Mouse (Mus musculus): ENCODE data around the gene Astn2. TPM values are rescaled to one million over a fixed set of nuclear protein-coding genes. Genes with fewer than 3 reads are reported as not detected.
A peak's percentile ranks its signal among the peaks of the same experiment; 100 is the strongest.

Gene Astn2
- polyA plus RNA-seq, 1 experiment from 2014 or later = 1.2 TPM

GRCm38 (mm10) chr4:65904963-65905362, 499.4 kb downstream of the Astn2 start:
- Histone ChIP-seq H3K9ac (ENCODE audit: low read depth, low read length) (no peak overlapping the region), H3K36me3 (ENCODE audit: control insufficient read depth, insufficient read depth, low read length) (no peaks in the 10 kb centered on the region), H3K27ac (ENCODE audit: low read depth, low read length) (no peak overlapping the region), H3K27me3 (ENCODE audit: control insufficient read depth, insufficient read depth, low read length) (no peaks in the 10 kb centered on the region), H3K9me3 (ENCODE audit: control insufficient read depth, low read length) (no peaks in the 10 kb centered on the region), H3K4me1 (replicated peaks; ENCODE audit: control insufficient read depth, insufficient read depth, low read length) (no peaks in the 10 kb centered on the region), H3K4me3 (ENCODE audit: low read depth, low read length) (no peak overlapping the region), H3K4me2 (replicated peaks; ENCODE audit: low read depth, low read length) (no peak overlapping the region)
- 91% methylated on average over 2 of the region's 2 CpGs for WGBS
- ATAC-seq (ENCODE audit: low FRiP score) (no peak), DNase-seq (ENCODE audit: low spot score) (no peak)

GRCm38 (mm10) chr4:65896092-65897027, 508.1 kb downstream of the Astn2 start:
- DNase-seq (ENCODE audit: low spot score) = peak; percentile 69
- no peak overlapping the region for H3K4me2 ChIP-seq (replicated peaks; ENCODE audit: low read depth, low read length)
- peak; percentile 98 for ATAC-seq (ENCODE audit: low FRiP score)
- H3K4me3 ChIP-seq (ENCODE audit: low read depth, low read length) = no peak overlapping the region
- no peaks in the 10 kb centered on the region for H3K36me3 ChIP-seq (ENCODE audit: control insufficient read depth, insufficient read depth, low read length)
- no peak overlapping the region for H3K27ac ChIP-seq (ENCODE audit: low read depth, low read length)
- 47% methylated on average over 5 of the region's 5 CpGs for WGBS
- H3K4me1 ChIP-seq (replicated peaks; ENCODE audit: control insufficient read depth, insufficient read depth, low read length) = peaks cover 3% of the 10 kb centered on the region; the same call in 1 of the 2 replicates
- no peaks in the 10 kb centered on the region for H3K27me3 ChIP-seq (ENCODE audit: control insufficient read depth, insufficient read depth, low read length)
- H3K9me3 ChIP-seq (ENCODE audit: control insufficient read depth, low read length) = no peaks in the 10 kb centered on the region
- no peak overlapping the region for H3K9ac ChIP-seq (ENCODE audit: low read depth, low read length)

- Histone ChIP-seq H3K36me3 (ENCODE audit: control insufficient read depth, insufficient read depth, low read length) (no peaks in the 10 kb centered on the region), H3K9ac (ENCODE audit: low read depth, low read length) (no peak overlapping the region), H3K4me3 (ENCODE audit: low read depth, low read length) (no peak overlapping the region), H3K9me3 (ENCODE audit: control insufficient read depth, low read length) (no peaks in the 10 kb centered on the region), H3K4me2 (replicated peaks; ENCODE audit: low read depth, low read length) (no peak overlapping the region), H3K4me1 (replicated peaks; ENCODE audit: control insufficient read depth, insufficient read depth, low read length) (no peaks in the 10 kb centered on the region; the same call in 1 of the 2 replicates), H3K27ac (ENCODE audit: low read depth, low read length) (no peak overlapping the region), H3K27me3 (ENCODE audit: control insufficient read depth, insufficient read depth, low read length) (no peaks in the 10 kb centered on the region)
- DNase-seq (ENCODE audit: low spot score) (peak; percentile 35), ATAC-seq (ENCODE audit: low FRiP score) (peak; percentile 84)
- 44% methylated on average over 5 of the region's 5 CpGs for WGBS
Observed at GRCm38 (mm10) chr4:65888332-65888993, 515.9 kb downstream of the Astn2 start.

- Histone ChIP-seq H3K27me3 (ENCODE audit: control insufficient read depth, insufficient read depth, low read length) (no peaks in the 10 kb centered on the region), H3K4me3 (ENCODE audit: low read depth, low read length) (no peak overlapping the region), H3K27ac (ENCODE audit: low read depth, low read length) (no peak overlapping the region), H3K9ac (ENCODE audit: low read depth, low read length) (no peak overlapping the region), H3K9me3 (ENCODE audit: control insufficient read depth, low read length) (no peaks in the 10 kb centered on the region), H3K4me1 (replicated peaks; ENCODE audit: control insufficient read depth, insufficient read depth, low read length) (no peaks in the 10 kb centered on the region; the same call in 1 of the 2 replicates), H3K4me2 (replicated peaks; ENCODE audit: low read depth, low read length) (no peak overlapping the region), H3K36me3 (ENCODE audit: control insufficient read depth, insufficient read depth, low read length) (no peaks in the 10 kb centered on the region)
- no peak for DNase-seq (ENCODE audit: low spot score)
- no peak for ATAC-seq (ENCODE audit: low FRiP score)
- WGBS = 87% methylated on average over 1 of the region's 1 CpGs
Observed at GRCm38 (mm10) chr4:65886862-65887261, 517.5 kb downstream of the Astn2 start.

- ATAC-seq (ENCODE audit: low FRiP score) = no peak
Observed at GRCm38 (mm10) chr4:65885921-65886320, 518.5 kb downstream of the Astn2 start.

GRCm38 (mm10) chr4:65874236-65874781, 530.1 kb downstream of the Astn2 start:
- 95% methylated on average over 2 of the region's 2 CpGs for WGBS

More at GRCm38 (mm10) chr4:65885921-65886320, 518.5 kb downstream of the Astn2 start:
- H3K4me3 ChIP-seq (ENCODE audit: low read depth, low read length) = no peak overlapping the region
- H3K9ac ChIP-seq (ENCODE audit: low read depth, low read length) = no peak overlapping the region
- H3K27me3 ChIP-seq (ENCODE audit: control insufficient read depth, insufficient read depth, low read length) = no peaks in the 10 kb centered on the region
- DNase-seq (ENCODE audit: low spot score) = no peak
- 91% methylated on average over 3 of the region's 3 CpGs for WGBS
- H3K27ac ChIP-seq (ENCODE audit: low read depth, low read length) = no peak overlapping the region
- no peaks in the 10 kb centered on the region for H3K9me3 ChIP-seq (ENCODE audit: control insufficient read depth, low read length)
- H3K36me3 ChIP-seq (ENCODE audit: control insufficient read depth, insufficient read depth, low read length) = no peaks in the 10 kb centered on the region
- H3K4me2 ChIP-seq (replicated peaks; ENCODE audit: low read depth, low read length) = no peak overlapping the region
- H3K4me1 ChIP-seq (replicated peaks; ENCODE audit: control insufficient read depth, insufficient read depth, low read length) = no peaks in the 10 kb centered on the region; the same call in 1 of the 2 replicates

GRCm38 (mm10) chr4:65864551-65864950, 539.9 kb downstream of the Astn2 start:
- Histone ChIP-seq H3K36me3 (ENCODE audit: control insufficient read depth, insufficient read depth, low read length) (no peaks in the 10 kb centered on the region), H3K4me3 (ENCODE audit: low read depth, low read length) (no peak overlapping the region), H3K4me2 (replicated peaks; ENCODE audit: low read depth, low read length) (no peak overlapping the region), H3K9ac (ENCODE audit: low read depth, low read length) (no peak overlapping the region), H3K4me1 (replicated peaks; ENCODE audit: control insufficient read depth, insufficient read depth, low read length) (no peaks in the 10 kb centered on the region), H3K27me3 (ENCODE audit: control insufficient read depth, insufficient read depth, low read length) (no peaks in the 10 kb centered on the region), H3K27ac (ENCODE audit: low read depth, low read length) (no peak overlapping the region), H3K9me3 (ENCODE audit: control insufficient read depth, low read length) (no peaks in the 10 kb centered on the region)
- DNase-seq (ENCODE audit: low spot score) = no peak
- ATAC-seq (ENCODE audit: low FRiP score) = no peak

More at GRCm38 (mm10) chr4:65874236-65874781, 530.1 kb downstream of the Astn2 start:
- Histone ChIP-seq H3K4me3 (ENCODE audit: low read depth, low read length) (no peak overlapping the region), H3K9ac (ENCODE audit: low read depth, low read length) (no peak overlapping the region), H3K27ac (ENCODE audit: low read depth, low read length) (no peak overlapping the region), H3K27me3 (ENCODE audit: control insufficient read depth, insufficient read depth, low read length) (no peaks in the 10 kb centered on the region), H3K4me1 (replicated peaks; ENCODE audit: control insufficient read depth, insufficient read depth, low read length) (no peaks in the 10 kb centered on the region), H3K9me3 (ENCODE audit: control insufficient read depth, low read length) (no peaks in the 10 kb centered on the region), H3K36me3 (ENCODE audit: control insufficient read depth, insufficient read depth, low read length) (no peaks in the 10 kb centered on the region), H3K4me2 (replicated peaks; ENCODE audit: low read depth, low read length) (no peak overlapping the region)
- ATAC-seq (ENCODE audit: low FRiP score) (no peak), DNase-seq (ENCODE audit: low spot score) (no peak)

- no peak overlapping the region for H3K9ac ChIP-seq (ENCODE audit: low read depth, low read length)
- H3K4me1 ChIP-seq (replicated peaks; ENCODE audit: control insufficient read depth, insufficient read depth, low read length) = no peaks in the 10 kb centered on the region
- H3K4me3 ChIP-seq (ENCODE audit: low read depth, low read length) = no peak overlapping the region
- no peak overlapping the region for H3K4me2 ChIP-seq (replicated peaks; ENCODE audit: low read depth, low read length)
- no peak for DNase-seq (ENCODE audit: low spot score)
- WGBS = 80% methylated on average over 2 of the region's 2 CpGs
- H3K27me3 ChIP-seq (ENCODE audit: control insufficient read depth, insufficient read depth, low read length) = peaks cover 18% of the 10 kb centered on the region; the same call in 1 of the 2 replicates
- H3K36me3 ChIP-seq (ENCODE audit: control insufficient read depth, insufficient read depth, low read length) = no peaks in the 10 kb centered on the region
- no peak overlapping the region for H3K27ac ChIP-seq (ENCODE audit: low read depth, low read length)
- H3K9me3 ChIP-seq (ENCODE audit: control insufficient read depth, low read length) = no peaks in the 10 kb centered on the region
- no peak for ATAC-seq (ENCODE audit: low FRiP score)
Observed at GRCm38 (mm10) chr4:65843191-65843590, 561.2 kb downstream of the Astn2 start.

Data from hindbrain, embryonic 11.5 days (tissue).